Mouse (Mus musculus): Measurements from ENCODE around the gene Frem1. TPM values are rescaled to one million over a fixed set of nuclear protein-coding genes. Genes with fewer than 3 reads are reported as not detected.

Gene Frem1
- polyA plus RNA-seq, 1 experiment: 1.5 TPM

GRCm38 (mm10) chr4:82945572-82946275 is 106.4 kb downstream of the Frem1 start:
- Histone ChIP-seq H3K4me3 (ENCODE audit: insufficient read depth, low read length) (no peak overlapping the region), H3K4me1 (ENCODE audit: control insufficient read depth, insufficient read depth, low read length) (peaks cover 5% of the 10 kb centered on the region), H3K27ac (ENCODE audit: insufficient read depth, low read length) (peak overlapping the region; percentile 94)
- TF ChIP-seq POLR2A (IDR thresholded peaks at IDR 0.05; ENCODE audit: extremely low read depth, insufficient read depth, low read length) (no peak), CTCF (IDR thresholded peaks at IDR 0.05; ENCODE audit: extremely low read depth, insufficient read depth, low read length) (no peak)

DNA sequence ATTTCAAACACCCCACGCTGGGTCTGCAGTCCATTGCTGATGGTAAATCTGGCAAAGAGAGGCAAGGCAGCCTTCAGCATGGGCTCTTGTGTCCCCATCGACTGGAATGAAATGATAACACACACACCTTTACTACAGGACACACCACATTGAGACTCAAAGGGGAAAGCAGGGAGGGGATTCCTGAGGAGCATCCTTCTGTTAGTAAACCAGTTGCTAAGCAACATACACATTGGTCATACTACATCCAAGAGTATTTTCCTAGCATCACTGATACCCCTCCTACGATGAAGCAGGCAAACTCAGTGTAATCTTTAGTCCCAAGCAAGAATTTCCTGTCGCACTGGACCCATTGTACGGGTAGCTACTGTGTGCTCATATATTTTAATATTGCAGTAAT is 111.5 kb downstream of the Frem1 start:
- no peak overlapping the region for H3K4me3 ChIP-seq (ENCODE audit: insufficient read depth, low read length)
- H3K4me1 ChIP-seq (ENCODE audit: control insufficient read depth, insufficient read depth, low read length): peaks cover 2% of the 10 kb centered on the region
- no peak for TF ChIP-seq POLR2A (IDR thresholded peaks at IDR 0.05; ENCODE audit: extremely low read depth, insufficient read depth, low read length)
- TF ChIP-seq CTCF (IDR thresholded peaks at IDR 0.05; ENCODE audit: extremely low read depth, insufficient read depth, low read length): no peak
- H3K27ac ChIP-seq (ENCODE audit: insufficient read depth, low read length): no peak overlapping the region

- TF ChIP-seq POLR2A (IDR thresholded peaks at IDR 0.05; ENCODE audit: extremely low read depth, insufficient read depth, low read length) (no peak), CTCF (IDR thresholded peaks at IDR 0.05; ENCODE audit: extremely low read depth, insufficient read depth, low read length) (no peak)
- no peak overlapping the region for H3K27ac ChIP-seq (ENCODE audit: insufficient read depth, low read length)
- no peak overlapping the region for H3K4me3 ChIP-seq (ENCODE audit: insufficient read depth, low read length)
- H3K4me1 ChIP-seq (ENCODE audit: control insufficient read depth, insufficient read depth, low read length): no peaks in the 10 kb centered on the region
Measured at GRCm38 (mm10) chr4:82940248-82940647, 111.9 kb downstream of the Frem1 start.

GRCm38 (mm10) chr4:82934308-82934707 is 117.8 kb downstream of the Frem1 start:
- H3K27ac ChIP-seq (ENCODE audit: insufficient read depth, low read length): no peak overlapping the region
- H3K4me1 ChIP-seq (ENCODE audit: control insufficient read depth, insufficient read depth, low read length): peaks cover 2% of the 10 kb centered on the region; the same call in 1 of the 2 replicates
- TF ChIP-seq CTCF (IDR thresholded peaks at IDR 0.05; ENCODE audit: extremely low read depth, insufficient read depth, low read length): peak; percentile 61
- no peak for TF ChIP-seq POLR2A (IDR thresholded peaks at IDR 0.05; ENCODE audit: extremely low read depth, insufficient read depth, low read length)
- H3K4me3 ChIP-seq (ENCODE audit: insufficient read depth, low read length): no peak overlapping the region

DNA sequence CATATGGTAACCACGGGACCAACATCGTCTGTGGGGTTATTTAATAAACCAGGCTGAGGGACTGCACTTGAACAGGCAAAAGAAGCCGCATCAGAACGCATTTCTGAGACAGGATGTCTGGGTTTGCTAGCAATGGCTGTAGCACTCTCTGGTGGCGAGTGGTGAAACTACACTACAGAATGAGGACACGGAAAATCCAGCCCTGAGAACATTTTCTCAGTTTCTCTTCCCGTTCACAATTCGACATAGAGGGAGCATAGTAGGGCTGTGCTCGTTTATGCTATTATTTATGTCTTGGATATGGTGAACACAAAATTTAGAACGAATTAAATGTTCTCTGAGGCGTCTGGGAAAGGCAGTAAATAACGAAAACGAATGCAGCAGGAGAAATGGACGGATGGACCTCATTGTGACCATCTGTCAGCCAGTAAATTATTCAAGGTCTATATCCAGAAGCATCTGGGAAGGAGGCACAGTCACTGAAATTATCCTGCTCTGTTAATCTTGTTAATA is 118.4 kb downstream of the Frem1 start:
- Histone ChIP-seq H3K4me3 (ENCODE audit: insufficient read depth, low read length) (no peak overlapping the region), H3K27ac (ENCODE audit: insufficient read depth, low read length) (no peak overlapping the region), H3K4me1 (ENCODE audit: control insufficient read depth, insufficient read depth, low read length) (peaks cover 2% of the 10 kb centered on the region; the same call in 1 of the 2 replicates)
- no peak for TF ChIP-seq POLR2A (IDR thresholded peaks at IDR 0.05; ENCODE audit: extremely low read depth, insufficient read depth, low read length)
- peak; percentile 97 for TF ChIP-seq CTCF (IDR thresholded peaks at IDR 0.05; ENCODE audit: extremely low read depth, insufficient read depth, low read length)

- no peak overlapping the region for H3K27ac ChIP-seq (ENCODE audit: insufficient read depth, low read length)
- no peak overlapping the region for H3K4me3 ChIP-seq (ENCODE audit: insufficient read depth, low read length)
- no peak for TF ChIP-seq POLR2A (IDR thresholded peaks at IDR 0.05; ENCODE audit: extremely low read depth, insufficient read depth, low read length)
- TF ChIP-seq CTCF (IDR thresholded peaks at IDR 0.05; ENCODE audit: extremely low read depth, insufficient read depth, low read length): no peak
- H3K4me1 ChIP-seq (ENCODE audit: control insufficient read depth, insufficient read depth, low read length): peaks cover 2% of the 10 kb centered on the region; the same call in 1 of the 2 replicates
Measured at GRCm38 (mm10) chr4:82930079-82930478, 122.1 kb downstream of the Frem1 start.

- no peak overlapping the region for H3K27ac ChIP-seq (ENCODE audit: insufficient read depth, low read length)
- TF ChIP-seq POLR2A (IDR thresholded peaks at IDR 0.05; ENCODE audit: extremely low read depth, insufficient read depth, low read length): no peak
- no peak for TF ChIP-seq CTCF (IDR thresholded peaks at IDR 0.05; ENCODE audit: extremely low read depth, insufficient read depth, low read length)
- no peak overlapping the region for H3K4me3 ChIP-seq (ENCODE audit: insufficient read depth, low read length)
- no peaks in the 10 kb centered on the region for H3K4me1 ChIP-seq (ENCODE audit: control insufficient read depth, insufficient read depth, low read length)
Measured at GRCm38 (mm10) chr4:82921962-82922361, 130.2 kb downstream of the Frem1 start.

- Histone ChIP-seq H3K27ac (ENCODE audit: insufficient read depth, low read length) (no peak overlapping the region), H3K4me1 (ENCODE audit: control insufficient read depth, insufficient read depth, low read length) (no peaks in the 10 kb centered on the region), H3K4me3 (ENCODE audit: insufficient read depth, low read length) (no peak overlapping the region)
- TF ChIP-seq POLR2A (IDR thresholded peaks at IDR 0.05; ENCODE audit: extremely low read depth, insufficient read depth, low read length) (no peak), CTCF (IDR thresholded peaks at IDR 0.05; ENCODE audit: extremely low read depth, insufficient read depth, low read length) (no peak)
Measured at GRCm38 (mm10) chr4:82918625-82919024, 133.5 kb downstream of the Frem1 start.

- no peak overlapping the region for H3K4me3 ChIP-seq (ENCODE audit: insufficient read depth, low read length)
- H3K27ac ChIP-seq (ENCODE audit: insufficient read depth, low read length): no peak overlapping the region
- TF ChIP-seq POLR2A (IDR thresholded peaks at IDR 0.05; ENCODE audit: extremely low read depth, insufficient read depth, low read length) (no peak), CTCF (IDR thresholded peaks at IDR 0.05; ENCODE audit: extremely low read depth, insufficient read depth, low read length) (no peak)
- H3K4me1 ChIP-seq (ENCODE audit: control insufficient read depth, insufficient read depth, low read length): no peaks in the 10 kb centered on the region
Measured at GRCm38 (mm10) chr4:82916678-82917050, 135.5 kb downstream of the Frem1 start.
